Mouse (Mus musculus) gonadal fat pad, adult 2 months (tissue): Measurements from ENCODE around the gene Gm13420. TPM values are rescaled to one million over a fixed set of nuclear protein-coding genes. Genes with fewer than 3 reads are reported as not detected.

ENCODE experiments used
- DNase-seq: peaks from one replicate; pipeline ENCODE4 v3.0.0-alpha.2; 2012; ENCODE audit warnings: low read depth
- polyA plus RNA-seq: library from polyadenylated mRNA; depleted of rRNA; stranded (reverse); fragments of >200 nt; gene quantifications from 2 replicates; pipeline ENCODE4 v1.2.3, GENCODE M21; 2012; rRNA removed

The Gm13420 gene
- polyA plus RNA-seq, 1 experiment: 0.09 TPM

DNA sequence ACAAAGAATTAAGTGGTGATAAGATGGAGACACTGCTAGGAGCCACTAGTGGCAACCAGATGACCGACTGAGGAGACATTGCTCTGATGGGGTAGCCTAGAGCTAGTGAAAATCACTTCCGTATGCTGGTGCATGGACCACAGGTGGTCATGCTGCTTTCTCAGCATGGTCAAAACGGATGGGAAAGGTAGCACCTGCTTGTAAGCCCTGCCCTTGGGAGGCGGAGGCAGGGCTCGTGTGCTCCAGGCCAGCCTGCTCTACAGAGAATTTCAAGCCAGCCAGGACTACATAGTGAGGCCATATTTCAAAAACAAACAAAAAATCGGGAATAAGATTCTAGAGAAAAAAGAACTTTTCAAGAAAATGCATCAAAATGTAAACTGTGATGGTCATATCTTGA is 50.1 kb downstream of the Gm13420 start:
- no peak for DNase-seq

DNA sequence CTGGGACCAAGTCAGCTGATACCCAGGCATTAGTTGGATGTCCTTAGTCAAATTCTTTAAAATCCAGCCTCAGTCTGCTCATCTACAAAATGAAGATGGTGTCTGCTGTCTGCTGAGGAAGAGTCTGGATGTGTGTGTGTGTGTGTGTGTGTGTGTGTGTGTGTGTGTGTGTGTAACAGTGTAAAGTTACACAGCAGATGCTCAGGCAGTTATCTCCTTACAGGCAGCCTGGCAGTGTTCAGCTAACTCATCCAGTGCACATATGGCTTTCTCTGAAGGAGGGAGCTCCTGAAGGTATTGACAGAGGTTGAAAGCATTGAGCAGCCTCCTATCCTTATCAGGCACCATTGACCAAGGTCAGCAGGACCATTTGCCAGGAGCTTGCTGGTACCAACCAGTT is 50.6 kb downstream of the Gm13420 start:
- no peak for DNase-seq

DNA sequence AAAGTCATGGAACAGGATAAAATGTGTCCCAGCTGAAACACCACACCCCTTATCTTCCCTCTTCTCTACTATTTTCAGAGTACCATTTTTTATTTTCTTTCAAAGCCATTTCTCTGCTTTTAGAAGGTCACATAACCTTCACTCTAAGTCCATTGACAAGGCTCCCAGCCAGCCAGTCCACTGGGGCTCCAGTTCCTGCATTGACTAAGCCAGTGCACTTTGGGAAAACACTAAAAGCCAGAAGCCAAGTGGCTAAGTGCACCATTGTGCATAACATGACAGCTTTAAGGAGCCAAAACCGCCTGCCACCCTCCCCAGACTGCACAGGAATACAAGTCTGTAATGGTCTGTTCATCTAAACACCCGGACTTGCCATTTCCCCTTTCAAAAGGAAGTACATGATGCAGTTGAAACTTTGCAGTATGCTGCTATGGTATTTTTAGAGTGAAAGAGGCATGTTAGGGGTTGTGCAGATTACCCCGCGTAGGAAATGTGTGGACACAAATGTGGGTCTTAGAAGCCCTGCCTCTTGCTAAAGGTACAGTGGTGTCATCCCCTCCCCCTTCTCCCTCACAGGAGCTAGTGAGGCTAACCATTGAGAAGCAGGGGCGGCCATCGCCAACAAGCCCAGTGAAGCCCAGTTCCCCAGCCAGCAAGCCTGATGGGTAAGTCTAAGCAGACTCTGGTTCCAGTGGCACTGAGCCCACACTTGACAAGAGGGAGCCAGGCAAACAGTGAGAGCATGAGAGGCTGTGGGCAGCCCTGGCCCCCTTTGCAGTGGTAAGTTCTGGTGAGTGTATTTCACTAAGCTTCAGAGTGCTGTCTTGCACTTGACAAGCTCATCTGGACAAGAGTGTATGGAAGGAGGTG is 52.8 kb downstream of the Gm13420 start:
- DNase-seq: no peak

DNA sequence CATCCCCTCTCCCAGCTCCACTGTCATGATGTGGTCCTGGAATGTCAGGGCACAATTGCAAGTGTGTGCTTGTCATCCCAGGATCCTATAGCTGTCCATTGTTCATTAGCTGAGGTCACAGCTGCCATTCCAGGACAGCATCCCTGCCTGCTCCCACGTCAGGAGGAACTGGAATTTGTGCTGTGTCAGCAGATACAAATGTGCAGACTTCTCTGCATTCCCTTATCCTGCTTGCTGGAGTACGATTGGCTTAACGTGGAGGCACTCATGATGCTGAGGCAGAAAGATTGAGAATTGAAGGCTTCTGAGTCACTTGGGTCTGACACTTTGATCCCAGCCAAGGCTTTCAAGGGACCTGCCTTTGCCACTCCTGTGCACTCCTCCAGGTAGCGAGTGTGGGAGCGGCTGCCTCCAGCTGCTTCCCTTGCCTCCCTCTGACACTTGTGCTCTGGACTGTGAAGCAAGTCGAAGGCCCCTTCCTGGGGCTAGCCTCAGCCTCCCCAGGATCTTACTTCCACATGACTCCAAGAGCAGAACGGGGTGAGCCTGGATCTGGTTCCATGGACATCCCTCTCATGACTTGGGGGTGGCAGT is 55.2 kb downstream of the Gm13420 start:
- no peak for DNase-seq

Other genes with a start within 250 kb of the Gm13420 start
- 45.3 and 52.4 TPM in 2 replicates for gene Rapgef1, start 132.0 kb downstream of the Gm13420 start, polyA plus RNA-seq
- gene Gm13547, start 7.6 kb upstream of the Gm13420 start, polyA plus RNA-seq: not detected in 2 replicates
- 23.1 and 34.4 TPM in 2 replicates for gene Coq4, start 35.8 kb upstream of the Gm13420 start, polyA plus RNA-seq
- 54.2 and 73.3 TPM in 2 replicates for gene Trub2, start 36.8 kb upstream of the Gm13420 start, polyA plus RNA-seq
- gene Slc27a4, start 50.9 kb upstream of the Gm13420 start, polyA plus RNA-seq: 64.2 and 65.8 TPM in 2 replicates
- 41.9 and 61.3 TPM in 2 replicates for gene Urm1, start 68.4 kb upstream of the Gm13420 start, polyA plus RNA-seq
- 15.0 and 22.4 TPM in 2 replicates for gene Cercam, start 117.5 kb upstream of the Gm13420 start, polyA plus RNA-seq
- 30.6 and 41.7 TPM in 2 replicates for gene Odf2, start 137.5 kb upstream of the Gm13420 start, polyA plus RNA-seq
- 19.3 and 24.5 TPM in 2 replicates for gene Gle1, start 183.7 kb upstream of the Gm13420 start, polyA plus RNA-seq
- 150 and 210 TPM in 2 replicates for gene Sptan1, start 213.9 kb upstream of the Gm13420 start, polyA plus RNA-seq